Mouse (Mus musculus) limb, embryonic 13.5 days (tissue): ENCODE results near the gene Ascl3. TPM values are rescaled to one million over a fixed set of nuclear protein-coding genes. Genes with fewer than 3 reads are reported as not detected.

Experiments used
- ATAC-seq: fragments of 200-750 bp; cut with Nextera tagmentation; 2 replicates; pipeline ENCODE4 v1.8.0; 2017; ENCODE audit warnings: low read depth, moderate number of reproducible peaks, moderate TSS enrichment; ENCODE audit not compliant: low FRiP score
- H3K27ac ChIP-seq: fragments of 300-500 bp; sonication (generic); 2 replicates; pipeline ENCODE4 v1.5.1; 2015; ENCODE audit warnings: inconsistent platforms, mild to moderate bottlenecking, moderate library complexity
- H3K27me3 ChIP-seq: fragments of 300-500 bp; sonication (generic); 2 replicates; pipeline ENCODE4 v1.6.1; 2015; ENCODE audit warnings: mild to moderate bottlenecking, inconsistent platforms
- H3K36me3 ChIP-seq: fragments of 300-500 bp; sonication (generic); 2 replicates; pipeline ENCODE4 v1.6.1; 2015; ENCODE audit warnings: inconsistent platforms, mild to moderate bottlenecking, moderate library complexity
- H3K4me1 ChIP-seq: fragments of 300-500 bp; sonication (generic); 2 replicates; pipeline ENCODE4 v1.6.1; 2015; ENCODE audit warnings: inconsistent platforms
- H3K4me2 ChIP-seq: fragments of 300-500 bp; sonication (generic); replicated peaks from 2 replicates; pipeline ENCODE4 v1.6.1; 2015; ENCODE audit warnings: inconsistent platforms, mild to moderate bottlenecking, moderate library complexity
- H3K4me3 ChIP-seq: fragments of 300-500 bp; sonication (generic); 2 replicates; pipeline ENCODE4 v1.5.1; 2015; ENCODE audit warnings: moderate library complexity, mild to moderate bottlenecking, inconsistent platforms
- H3K9ac ChIP-seq: fragments of 300-500 bp; sonication (generic); 2 replicates; pipeline ENCODE4 v1.6.1; 2015; ENCODE audit warnings: mild to moderate bottlenecking, inconsistent platforms
- H3K9me3 ChIP-seq: fragments of 300-500 bp; sonication (generic); 2 replicates; pipeline ENCODE4 v1.6.1; 2016; ENCODE audit warnings: inconsistent platforms
- WGBS: fragments of 180-500 bp; shearing (Covaris S2); methylation state at CpG from one replicate; pipeline ENCODE4 v1.1.7; 2015; 5-methylcytosine and 5-hydroxymethylcytosine counted together
- polyA plus RNA-seq: library from polyadenylated mRNA; unstranded; fragments of >200 nt; fragmentation: Nextera tagmentation; extraction: Ambion mirVana; gene quantifications from 2 replicates; pipeline ENCODE4 v1.2.1, GENCODE M21; 2015

The Ascl3 gene
- polyA plus RNA-seq, 1 experiment from 2014 or later = not detected

DNA sequence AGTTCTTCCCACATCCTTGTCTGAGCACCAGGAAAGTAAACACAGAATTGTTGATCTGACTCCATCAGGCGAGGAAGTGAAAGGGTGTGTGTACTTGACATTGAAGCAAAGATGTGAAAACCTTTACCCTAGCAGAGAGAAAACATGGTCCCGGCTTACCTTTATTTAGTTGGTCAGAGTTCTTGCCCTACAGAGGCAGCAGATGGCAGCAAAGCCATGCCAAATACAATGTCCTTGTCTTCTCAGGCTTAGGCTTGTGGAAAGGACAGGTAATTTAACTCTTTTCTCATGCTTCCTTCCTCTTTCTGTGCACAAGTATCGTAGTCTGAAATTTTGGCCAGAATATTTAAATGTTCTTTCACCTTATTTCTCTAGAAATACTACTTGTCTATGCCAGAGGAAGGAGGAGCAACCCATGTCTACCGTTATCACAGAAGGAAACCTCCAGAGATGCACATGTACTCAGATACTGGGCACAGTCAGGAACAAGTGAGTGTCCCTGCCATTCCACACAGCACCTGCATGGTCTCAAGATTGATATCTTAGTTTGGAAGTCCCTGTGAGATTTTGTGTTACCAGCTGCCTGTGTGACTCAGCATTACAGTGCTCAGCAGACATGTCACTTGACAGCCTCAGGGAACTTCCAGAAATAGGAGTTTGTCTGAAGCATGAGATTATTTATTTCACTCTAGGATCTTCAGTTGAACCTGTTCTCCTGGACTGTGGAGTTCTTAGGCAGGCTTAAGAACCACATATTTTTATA is 24.3 kb downstream of the Ascl3 start:
- H3K9ac ChIP-seq = no peak overlapping the region
- H3K27ac ChIP-seq = no peak overlapping the region
- H3K9me3 ChIP-seq = no peaks in the 10 kb centered on the region
- 47% methylated on average over 4 of the region's 4 CpGs for WGBS
- peaks cover 31% of the 10 kb centered on the region for H3K4me1 ChIP-seq
- no peak overlapping the region for H3K4me2 ChIP-seq
- peaks cover 28% of the 10 kb centered on the region for H3K36me3 ChIP-seq
- H3K27me3 ChIP-seq = no peaks in the 10 kb centered on the region
- H3K4me3 ChIP-seq = no peak overlapping the region
- ATAC-seq = no peak

DNA sequence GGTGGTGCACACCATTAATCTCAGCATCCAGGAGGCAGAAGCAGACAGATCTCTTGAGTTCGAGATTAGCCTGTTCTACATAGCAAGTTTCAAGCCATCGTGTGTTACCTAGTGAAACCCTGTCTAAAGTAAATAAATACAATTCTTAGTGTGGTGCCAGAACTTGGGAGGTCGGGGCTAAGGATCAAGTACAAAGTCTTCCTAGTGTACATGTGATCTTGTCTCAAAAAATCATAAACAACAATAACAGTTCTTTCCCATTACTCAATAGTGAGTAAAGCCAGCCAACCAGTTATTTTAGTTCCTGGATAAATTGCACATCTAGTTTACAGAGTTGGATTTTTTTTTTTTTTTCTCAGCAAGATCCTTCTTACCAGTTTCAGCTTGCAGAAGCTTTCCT is 27.1 kb downstream of the Ascl3 start:
- Histone ChIP-seq H3K9ac (no peak overlapping the region), H3K4me1 (peaks cover 29% of the 10 kb centered on the region), H3K27me3 (no peaks in the 10 kb centered on the region), H3K4me3 (peak overlapping the region; percentile 70), H3K4me2 (peak overlapping the region; percentile 79), H3K27ac (no peak overlapping the region), H3K36me3 (0 out of 2 replicates have a peak, but pooled peaks cover 4% of the 10 kb centered on the region), H3K9me3 (no peaks in the 10 kb centered on the region)
- ATAC-seq = no peak
- WGBS = 73% methylated on average over 3 of the region's 3 CpGs

DNA sequence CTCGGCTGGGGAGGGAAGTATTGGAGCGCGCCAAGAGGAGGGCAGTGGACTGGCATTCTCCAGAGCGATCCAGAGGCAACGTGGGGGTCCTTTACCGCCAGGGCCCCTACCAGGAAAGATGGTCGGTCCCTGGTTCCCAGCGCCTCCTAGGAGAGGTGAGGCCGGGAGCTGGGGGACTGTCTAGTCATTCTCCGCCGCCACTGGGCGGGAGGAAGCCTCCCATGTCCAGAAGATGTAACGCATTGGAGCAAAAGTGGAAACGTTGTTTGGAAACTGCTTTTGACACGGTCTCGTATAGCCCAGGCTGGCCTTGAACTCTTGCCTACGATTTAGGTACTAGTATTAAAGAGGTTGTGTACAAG is 27.5 kb downstream of the Ascl3 start:
- ATAC-seq = no peak
- no peaks in the 10 kb centered on the region for H3K9me3 ChIP-seq
- peak overlapping the region; percentile 79 for H3K4me2 ChIP-seq
- WGBS = 4% methylated on average over 17 of the region's 17 CpGs
- H3K27me3 ChIP-seq = no peaks in the 10 kb centered on the region
- H3K36me3 ChIP-seq = 0 out of 2 replicates have a peak, but pooled peaks cover 3% of the 10 kb centered on the region
- H3K4me1 ChIP-seq = peaks cover 25% of the 10 kb centered on the region
- peak overlapping the region; percentile 82 for H3K9ac ChIP-seq
- peak overlapping the region; percentile 73 for H3K27ac ChIP-seq
- H3K4me3 ChIP-seq = peak overlapping the region; percentile 70

DNA sequence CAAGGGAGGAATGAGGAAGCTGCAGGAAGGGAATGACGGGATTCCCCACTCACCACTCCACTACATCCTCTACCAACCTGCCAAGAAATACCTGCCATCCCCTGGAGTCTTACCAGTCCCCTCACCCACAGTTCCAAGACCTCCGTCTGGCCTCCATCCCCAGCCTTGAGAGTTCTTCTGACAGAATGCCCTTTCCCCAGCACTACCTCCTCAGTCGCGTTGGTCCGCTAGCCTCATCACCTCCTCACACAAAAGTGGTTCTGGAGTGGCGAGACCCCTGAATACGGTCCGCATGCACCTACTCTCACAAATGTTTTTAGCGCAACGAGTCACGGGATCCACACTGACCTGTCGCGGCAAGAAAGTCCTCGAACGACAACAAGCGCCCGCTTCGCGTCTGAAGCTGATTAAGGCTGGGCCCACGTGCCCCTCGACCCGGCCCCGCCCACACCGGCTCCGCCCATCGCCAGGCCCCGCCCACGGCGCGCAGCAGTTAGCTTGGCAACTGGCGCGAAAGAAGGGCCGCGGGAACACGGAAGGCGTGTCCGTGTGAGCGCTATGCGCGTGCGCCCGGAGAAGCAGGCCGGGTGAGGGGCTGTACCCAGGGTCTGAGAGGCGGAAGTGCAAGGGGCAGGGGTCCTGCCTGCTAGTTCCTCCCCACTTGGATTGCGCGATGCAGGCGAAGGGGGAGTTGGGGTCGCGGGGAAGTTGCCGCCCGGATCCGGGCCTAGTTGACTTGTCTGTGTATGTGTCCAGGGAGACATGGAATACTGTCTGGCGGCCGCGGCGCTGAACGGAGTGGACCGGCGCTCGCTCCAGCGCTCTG is 28.1 kb downstream of the Ascl3 start, which contains the start of the genes St5 and Akip1:
Gene St5 (minus strand): TSS at position 416 of the 826 bp plus-strand sequence.
Gene Akip1 (plus strand): TSS at position 501 of the 826 bp plus-strand sequence.
- no peaks in the 10 kb centered on the region for H3K27me3 ChIP-seq
- 0 out of 2 replicates have a peak, but pooled peaks cover 3% of the 10 kb centered on the region for H3K36me3 ChIP-seq
- peak; percentile 95 for ATAC-seq
- WGBS = under 1% methylated on average over 61 of the region's 61 CpGs
- peak within 1 kb of the TSS; percentile 73 for H3K27ac ChIP-seq
- peak within 1 kb of the TSS; percentile 79 for H3K4me2 ChIP-seq
- H3K9me3 ChIP-seq = no peaks in the 10 kb centered on the region
- H3K4me3 ChIP-seq = peak within 1 kb of the TSS; percentile 70
- H3K4me1 ChIP-seq = peaks cover 19% of the 10 kb centered on the region
- peak within 1 kb of the TSS; percentile 82 for H3K9ac ChIP-seq

DNA sequence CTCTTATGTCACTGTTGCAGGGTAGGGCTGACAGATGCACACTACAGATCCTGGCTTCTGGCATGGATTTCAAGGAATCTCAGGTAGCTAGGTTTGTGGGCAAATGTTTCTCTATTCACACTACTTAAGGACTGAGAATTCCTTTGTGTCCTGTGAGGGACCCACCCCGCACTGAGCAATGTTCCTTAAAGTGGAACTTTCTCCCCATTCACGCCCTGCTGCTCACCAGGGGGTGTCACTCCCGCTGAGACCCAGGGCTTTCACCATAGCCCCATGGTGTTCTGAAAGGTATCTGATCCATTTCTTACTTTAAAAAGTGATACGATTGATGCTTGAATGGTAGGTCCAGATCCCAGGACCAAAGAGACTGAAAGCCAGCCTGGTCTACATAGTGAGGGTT is 28.8 kb downstream of the Ascl3 start:
- Histone ChIP-seq H3K27me3 (no peaks in the 10 kb centered on the region), H3K36me3 (0 out of 2 replicates have a peak, but pooled peaks cover 3% of the 10 kb centered on the region), H3K9me3 (no peaks in the 10 kb centered on the region), H3K9ac (no peak overlapping the region), H3K4me2 (peak overlapping the region; percentile 79), H3K4me1 (peaks cover 16% of the 10 kb centered on the region), H3K27ac (no peak overlapping the region), H3K4me3 (peak overlapping the region; percentile 70)
- ATAC-seq = no peak
- 37% methylated on average over 4 of the region's 4 CpGs for WGBS

DNA sequence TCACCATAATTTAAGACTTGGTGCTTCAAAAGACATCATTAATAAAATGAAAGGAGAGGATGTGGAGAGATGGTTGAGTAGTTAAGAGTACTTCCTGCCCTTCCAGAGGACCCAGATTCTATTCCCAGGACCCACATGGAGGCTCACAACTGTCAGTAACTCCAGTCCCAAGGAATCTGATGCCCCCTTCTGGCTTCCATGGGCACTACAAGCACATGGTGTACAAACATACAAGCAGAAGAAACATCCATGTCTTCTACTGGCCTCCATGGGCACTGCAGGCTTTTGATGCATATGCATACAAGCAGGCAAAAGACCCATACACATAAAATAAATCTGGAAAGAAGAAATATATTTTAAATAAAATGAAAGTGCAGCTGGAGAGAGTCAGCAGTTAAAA is 31.3 kb downstream of the Ascl3 start:
- Histone ChIP-seq H3K27me3 (no peaks in the 10 kb centered on the region), H3K27ac (no peak overlapping the region), H3K4me2 (no peak overlapping the region), H3K9ac (no peak overlapping the region), H3K4me1 (peaks cover 6% of the 10 kb centered on the region; the same call in 1 of the 2 replicates), H3K4me3 (no peak overlapping the region), H3K9me3 (no peaks in the 10 kb centered on the region), H3K36me3 (no peaks in the 10 kb centered on the region)
- no peak for ATAC-seq

DNA sequence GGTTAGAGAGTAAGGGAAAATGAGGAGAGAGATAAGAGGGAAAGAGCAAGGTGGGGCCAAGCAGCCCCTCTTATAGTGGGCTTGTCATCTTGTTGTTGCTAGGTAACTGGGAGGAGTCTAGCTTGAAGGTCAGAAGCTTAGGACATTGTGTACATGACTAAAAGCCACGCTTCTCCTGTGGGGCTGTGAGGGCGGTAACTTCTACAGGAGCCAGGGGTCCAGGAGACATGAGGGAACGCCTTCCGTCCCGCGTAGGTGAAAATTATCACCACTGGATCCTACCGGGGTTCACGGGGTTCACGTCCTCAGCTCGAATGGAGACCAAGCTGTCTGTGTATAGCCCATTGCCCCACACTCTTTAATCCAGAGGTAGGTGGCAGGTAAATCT is 36.2 kb downstream of the Ascl3 start:
- H3K36me3 ChIP-seq = no peaks in the 10 kb centered on the region
- 95% methylated on average over 10 of the region's 10 CpGs for WGBS
- no peak overlapping the region for H3K4me2 ChIP-seq
- no peaks in the 10 kb centered on the region for H3K9me3 ChIP-seq
- H3K4me3 ChIP-seq = no peak overlapping the region
- H3K27me3 ChIP-seq = no peaks in the 10 kb centered on the region
- H3K27ac ChIP-seq = no peak overlapping the region
- ATAC-seq = no peak
- no peaks in the 10 kb centered on the region for H3K4me1 ChIP-seq
- no peak overlapping the region for H3K9ac ChIP-seq

DNA sequence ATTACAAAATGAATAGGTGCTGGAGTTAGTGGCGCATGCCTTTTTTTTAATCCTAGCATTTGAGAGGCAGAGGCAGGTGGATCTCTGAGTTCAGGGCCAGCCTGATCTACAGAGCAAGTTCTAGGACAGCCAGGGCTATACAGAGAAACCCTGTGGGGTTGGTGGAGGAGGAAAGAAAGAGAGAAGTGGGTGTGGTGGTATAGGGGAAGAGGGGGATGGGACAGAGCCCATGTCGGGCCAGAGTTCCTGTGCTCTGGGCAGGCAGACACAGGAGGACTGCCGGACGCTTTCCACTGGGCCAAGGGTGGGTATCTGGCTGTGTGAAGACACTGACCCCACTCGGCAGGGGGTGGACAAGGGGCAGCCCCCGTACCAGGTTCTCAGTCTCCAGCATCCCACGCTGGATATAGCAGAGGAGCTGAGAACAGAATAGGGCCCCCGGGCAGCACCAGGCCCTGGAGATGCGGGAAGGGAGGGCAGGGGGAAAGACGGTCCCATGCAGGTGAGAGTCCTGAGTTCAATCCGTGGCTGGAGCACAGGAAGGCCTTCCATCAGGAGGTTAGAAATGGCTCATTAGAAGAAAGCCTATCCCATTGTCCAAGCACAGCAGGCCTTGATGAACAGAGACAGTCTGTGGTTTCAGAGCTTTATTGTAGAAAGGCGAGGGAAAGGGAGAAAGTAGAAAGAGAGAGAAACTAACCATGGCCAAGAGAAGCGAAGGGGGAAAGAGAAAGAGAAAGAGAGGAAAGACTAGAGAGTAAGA is 36.8 kb downstream of the Ascl3 start:
- H3K9me3 ChIP-seq = no peaks in the 10 kb centered on the region
- no peak overlapping the region for H3K27ac ChIP-seq
- no peak overlapping the region for H3K4me2 ChIP-seq
- 83% methylated on average over 13 of the region's 13 CpGs for WGBS
- H3K27me3 ChIP-seq = no peaks in the 10 kb centered on the region
- no peaks in the 10 kb centered on the region for H3K4me1 ChIP-seq
- no peak overlapping the region for H3K4me3 ChIP-seq
- no peak for ATAC-seq
- no peaks in the 10 kb centered on the region for H3K36me3 ChIP-seq
- H3K9ac ChIP-seq = no peak overlapping the region

DNA sequence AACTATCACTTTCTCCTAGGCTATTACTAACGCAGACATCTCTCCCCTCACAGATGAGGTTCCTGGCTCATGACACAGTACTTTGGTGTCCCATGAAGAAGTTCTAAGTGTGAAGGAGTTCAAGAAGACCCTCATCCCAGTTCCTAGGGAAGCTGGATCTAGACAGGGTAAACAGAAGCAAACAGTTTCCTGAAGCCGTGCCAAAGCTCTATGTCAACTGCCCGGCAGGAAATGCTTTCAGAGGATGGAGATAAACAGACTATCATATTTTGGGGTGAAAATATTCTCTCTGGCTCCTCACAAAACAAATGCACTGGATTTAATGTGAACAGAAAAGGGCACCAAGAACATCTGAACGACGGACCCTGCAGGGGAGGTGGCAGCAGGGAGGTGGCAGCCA is 40.6 kb downstream of the Ascl3 start:
- no peaks in the 10 kb centered on the region for H3K9me3 ChIP-seq
- no peak for ATAC-seq
- H3K27ac ChIP-seq = no peak overlapping the region
- H3K4me1 ChIP-seq = peaks cover 7% of the 10 kb centered on the region
- H3K36me3 ChIP-seq = no peaks in the 10 kb centered on the region
- 88% methylated on average over 5 of the region's 5 CpGs for WGBS
- H3K4me2 ChIP-seq = no peak overlapping the region
- no peak overlapping the region for H3K9ac ChIP-seq
- no peaks in the 10 kb centered on the region for H3K27me3 ChIP-seq
- no peak overlapping the region for H3K4me3 ChIP-seq

DNA sequence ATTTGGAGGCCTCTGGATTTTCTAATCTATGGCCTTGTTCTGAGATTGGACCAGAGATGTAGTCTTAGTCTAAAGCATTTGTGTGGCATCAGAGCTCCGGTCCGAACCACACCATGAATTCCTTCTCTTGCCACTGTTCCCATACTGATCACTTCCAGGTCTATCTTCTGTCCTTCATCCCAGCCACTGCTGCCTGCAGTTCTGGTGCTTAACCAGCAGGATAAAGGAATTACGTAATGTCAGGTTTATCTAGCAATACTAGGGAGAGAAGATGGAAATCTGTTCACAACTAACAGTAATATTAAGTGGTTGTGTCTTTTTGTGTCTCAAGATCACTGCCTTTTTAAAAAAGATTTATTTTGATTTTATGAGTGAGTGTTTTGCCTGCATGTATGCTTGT is 41.4 kb downstream of the Ascl3 start:
- H3K9ac ChIP-seq = no peak overlapping the region
- no peak overlapping the region for H3K27ac ChIP-seq
- no peak for ATAC-seq
- no peaks in the 10 kb centered on the region for H3K9me3 ChIP-seq
- H3K4me1 ChIP-seq = peaks cover 7% of the 10 kb centered on the region
- H3K36me3 ChIP-seq = no peaks in the 10 kb centered on the region
- WGBS = 85% methylated on average over 3 of the region's 3 CpGs
- no peak overlapping the region for H3K4me3 ChIP-seq
- H3K27me3 ChIP-seq = no peaks in the 10 kb centered on the region
- H3K4me2 ChIP-seq = no peak overlapping the region

DNA sequence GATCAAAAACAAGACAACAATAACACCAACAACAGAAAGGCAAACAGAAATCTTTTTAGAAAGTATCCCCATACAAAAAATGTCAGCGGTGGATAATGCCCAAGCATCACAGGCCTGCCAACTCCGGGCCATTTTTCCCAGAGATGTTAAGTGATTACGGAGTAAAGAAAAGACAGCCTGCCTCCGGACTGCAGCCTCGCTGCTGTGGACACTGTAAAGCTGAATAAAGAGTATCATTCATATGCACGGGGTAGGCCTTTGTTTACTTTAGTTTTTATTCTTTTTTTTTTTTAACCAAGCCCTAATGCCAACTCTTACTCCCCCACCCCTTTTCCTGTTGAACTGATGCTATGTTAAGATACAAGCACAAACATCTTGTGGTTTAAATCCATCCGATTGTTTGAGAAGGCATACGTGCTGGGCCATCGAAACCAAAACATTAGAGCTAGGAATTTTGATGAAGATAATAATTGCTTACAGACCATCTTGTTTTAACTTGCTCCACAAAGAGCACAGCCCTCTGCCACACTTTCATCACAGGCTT is 44.9 kb downstream of the Ascl3 start:
- H3K27ac ChIP-seq = no peak overlapping the region
- no peaks in the 10 kb centered on the region for H3K9me3 ChIP-seq
- H3K4me3 ChIP-seq = no peak overlapping the region
- ATAC-seq = no peak
- H3K4me1 ChIP-seq = peaks cover 7% of the 10 kb centered on the region
- H3K9ac ChIP-seq = no peak overlapping the region
- no peak overlapping the region for H3K4me2 ChIP-seq
- no peaks in the 10 kb centered on the region for H3K27me3 ChIP-seq
- H3K36me3 ChIP-seq = no peaks in the 10 kb centered on the region
- WGBS = 51% methylated on average over 9 of the region's 9 CpGs
